Mouse (Mus musculus) midbrain, embryonic 13.5 days (tissue): ENCODE results near the gene Immp2l. TPM values are rescaled to one million over a fixed set of nuclear protein-coding genes. Genes with fewer than 3 reads are reported as not detected.
A peak's percentile ranks its signal among the peaks of the same experiment; 100 is the strongest.

Experiments
- ATAC-seq: fragments of 200-750 bp; cut with Nextera tagmentation; 2 replicates; pipeline ENCODE4 v1.8.0; 2017; ENCODE audit warnings: mild to moderate bottlenecking, moderate TSS enrichment, moderate library complexity
- H3K27ac ChIP-seq: fragments of 300-500 bp; sonication (generic); 2 replicates; pipeline ENCODE4 v1.5.1; 2015; ENCODE audit warnings: inconsistent platforms, mild to moderate bottlenecking, moderate library complexity
- H3K27me3 ChIP-seq: fragments of 300-500 bp; sonication (generic); 2 replicates; pipeline ENCODE4 v1.6.1; 2015; ENCODE audit warnings: mild to moderate bottlenecking, inconsistent platforms
- H3K36me3 ChIP-seq: fragments of 300-500 bp; sonication (generic); 2 replicates; pipeline ENCODE4 v1.6.1; 2015; ENCODE audit warnings: mild to moderate bottlenecking, inconsistent platforms
- H3K4me1 ChIP-seq: fragments of 300-500 bp; sonication (generic); replicated peaks from 2 replicates; pipeline ENCODE4 v1.6.1; 2015; ENCODE audit warnings: inconsistent platforms
- H3K4me2 ChIP-seq: fragments of 300-500 bp; sonication (generic); replicated peaks from 2 replicates; pipeline ENCODE4 v1.6.1; 2015; ENCODE audit warnings: moderate library complexity, mild to moderate bottlenecking, inconsistent platforms
- H3K4me3 ChIP-seq: fragments of 300-500 bp; sonication (generic); replicated peaks from 2 replicates; pipeline ENCODE4 v1.5.1; 2015; ENCODE audit warnings: mild to moderate bottlenecking, inconsistent platforms
- H3K9ac ChIP-seq: fragments of 300-500 bp; sonication (generic); replicated peaks from 2 replicates; pipeline ENCODE4 v1.6.1; 2015; ENCODE audit warnings: mild to moderate bottlenecking, inconsistent platforms
- H3K9me3 ChIP-seq: fragments of 300-500 bp; sonication (generic); 2 replicates; pipeline ENCODE4 v1.6.1; 2016; ENCODE audit warnings: mild to moderate bottlenecking, inconsistent platforms
- WGBS: fragments of 180-500 bp; shearing (Covaris S2); methylation state at CpG from one replicate; pipeline ENCODE4 v1.1.7; 2015; 5-methylcytosine and 5-hydroxymethylcytosine counted together
- polyA plus RNA-seq: library from polyadenylated mRNA; unstranded; fragments of >200 nt; fragmentation: Nextera tagmentation; extraction: Ambion mirVana; gene quantifications from 2 replicates; pipeline ENCODE4 v1.2.1, GENCODE M21; 2015

The Immp2l gene
- polyA plus RNA-seq, 1 experiment from 2014 or later = 5.5 TPM

DNA sequence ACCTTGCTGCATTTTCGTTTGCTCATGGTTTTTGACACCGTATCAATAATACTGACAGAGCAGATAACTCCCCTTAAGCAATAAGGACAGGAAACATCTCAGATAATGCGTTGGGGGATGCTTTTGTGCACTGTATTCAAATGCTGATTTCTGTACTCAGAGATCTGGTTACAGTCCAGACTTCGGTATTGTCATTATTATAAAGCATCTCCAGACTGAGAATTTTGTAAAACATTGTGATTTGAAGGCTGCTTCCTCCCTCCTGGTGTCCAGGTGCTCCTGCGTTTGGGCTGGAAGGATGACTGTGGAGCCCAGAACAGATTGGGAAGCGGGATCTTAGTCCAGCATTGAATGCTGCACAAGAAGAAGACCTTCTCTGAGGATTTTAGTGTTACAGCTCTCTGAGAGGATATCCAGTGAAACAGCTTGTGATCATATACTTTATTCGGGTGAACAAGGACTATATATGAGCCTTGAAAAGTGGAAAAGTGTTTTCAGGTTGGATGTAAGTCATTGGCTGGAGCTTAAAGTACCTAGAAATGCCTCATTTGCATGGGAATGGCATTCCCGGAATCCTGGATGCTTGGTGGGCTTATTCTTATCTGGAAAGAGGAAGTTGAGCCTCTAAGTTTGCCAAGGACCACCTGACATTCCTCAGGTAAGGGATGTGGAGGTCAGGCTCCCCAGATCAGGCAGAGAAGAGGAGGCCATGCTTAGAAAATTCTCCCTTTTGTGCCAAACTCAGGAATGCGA is 28.1 kb upstream of the Immp2l start:
- H3K27ac ChIP-seq = no peak overlapping the region
- no peaks in the 10 kb centered on the region for H3K36me3 ChIP-seq
- no peaks in the 10 kb centered on the region for H3K4me1 ChIP-seq
- H3K27me3 ChIP-seq = no peaks in the 10 kb centered on the region
- no peak overlapping the region for H3K4me3 ChIP-seq
- no peaks in the 10 kb centered on the region for H3K9me3 ChIP-seq
- no peak overlapping the region for H3K4me2 ChIP-seq
- WGBS = 74% methylated on average over 9 of the region's 9 CpGs
- ATAC-seq = no peak
- no peak overlapping the region for H3K9ac ChIP-seq

DNA sequence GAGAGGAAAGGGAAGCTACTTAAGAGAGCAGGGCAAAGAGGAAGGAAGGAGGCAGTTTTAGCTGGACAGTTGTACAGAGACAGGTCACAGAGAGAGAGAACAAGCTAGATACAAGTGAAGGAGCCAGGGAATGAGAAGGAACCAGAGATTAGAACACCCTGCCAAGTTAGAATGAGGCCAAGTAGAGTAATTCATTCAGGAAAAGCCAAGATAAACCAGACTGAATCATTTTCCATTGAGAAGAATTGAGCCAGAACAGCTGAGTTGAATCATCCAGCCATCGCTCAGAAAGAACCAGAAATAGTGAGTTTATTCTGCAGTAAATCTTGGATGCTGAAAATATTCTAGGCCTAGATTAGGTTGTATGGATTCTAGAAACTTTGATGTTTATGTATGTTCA is 1.4 kb upstream of the Immp2l start:
- WGBS = 97% methylated on average over 1 of the region's 1 CpGs
- no peak overlapping the region for H3K9ac ChIP-seq
- H3K4me2 ChIP-seq = no peak overlapping the region
- H3K9me3 ChIP-seq = no peaks in the 10 kb centered on the region
- ATAC-seq = no peak
- H3K27me3 ChIP-seq = no peaks in the 10 kb centered on the region
- peaks cover 8% of the 10 kb centered on the region for H3K4me1 ChIP-seq
- no peaks in the 10 kb centered on the region for H3K36me3 ChIP-seq
- no peak overlapping the region for H3K27ac ChIP-seq
- H3K4me3 ChIP-seq = no peak overlapping the region

DNA sequence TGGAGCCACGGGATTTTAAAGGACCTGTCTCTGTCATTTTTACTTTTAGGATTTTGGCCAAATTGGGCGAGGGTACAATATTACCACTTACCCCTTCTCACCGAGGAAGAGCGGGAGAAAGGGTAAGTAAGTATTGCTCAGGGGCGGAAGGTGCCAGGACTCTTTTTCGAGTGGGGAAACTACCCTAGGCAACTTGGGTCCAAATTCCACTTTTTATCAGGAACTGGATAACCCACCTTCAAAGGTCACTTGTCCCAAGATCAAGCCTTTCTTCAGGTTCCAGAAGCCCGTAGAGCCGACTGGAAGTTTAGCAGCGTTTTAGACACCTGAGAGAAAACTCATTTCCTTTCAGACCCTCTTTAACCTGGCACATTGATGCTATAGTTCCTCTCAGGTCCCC is 622 bp downstream of the Immp2l start:
- H3K4me2 ChIP-seq = peak overlapping the region; percentile 75
- H3K4me1 ChIP-seq = peaks cover 8% of the 10 kb centered on the region
- peak overlapping the region; percentile 72 for H3K4me3 ChIP-seq
- ATAC-seq = no peak
- H3K27ac ChIP-seq = no peak overlapping the region
- no peaks in the 10 kb centered on the region for H3K27me3 ChIP-seq
- peak overlapping the region; percentile 84 for H3K9ac ChIP-seq
- no peaks in the 10 kb centered on the region for H3K9me3 ChIP-seq
- no peaks in the 10 kb centered on the region for H3K36me3 ChIP-seq
- 18% methylated on average over 9 of the region's 9 CpGs for WGBS

DNA sequence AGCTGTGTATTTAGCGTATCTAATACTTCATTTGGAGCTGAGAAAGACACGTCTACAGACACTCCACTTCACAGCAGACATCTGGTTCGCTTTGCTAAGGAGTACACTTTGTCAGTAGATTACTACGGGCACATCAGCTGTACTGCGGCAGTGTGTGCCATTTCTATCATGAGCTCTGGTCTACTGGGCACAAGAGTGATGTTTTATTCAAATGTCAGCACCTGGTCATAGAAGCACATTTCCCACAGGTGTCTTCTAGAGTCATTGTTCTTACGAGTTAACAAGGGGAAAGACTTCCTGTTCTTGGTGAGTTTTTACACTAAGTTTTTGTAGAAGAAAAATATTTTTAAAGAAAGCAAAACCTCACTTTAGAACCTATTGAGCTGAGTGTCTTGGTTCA is 3.6 kb downstream of the Immp2l start:
- WGBS = 89% methylated on average over 6 of the region's 6 CpGs
- peaks cover 8% of the 10 kb centered on the region for H3K4me1 ChIP-seq
- H3K36me3 ChIP-seq = no peaks in the 10 kb centered on the region
- H3K27me3 ChIP-seq = no peaks in the 10 kb centered on the region
- H3K9ac ChIP-seq = no peak overlapping the region
- H3K4me2 ChIP-seq = no peak overlapping the region
- no peak overlapping the region for H3K27ac ChIP-seq
- no peak overlapping the region for H3K4me3 ChIP-seq
- ATAC-seq = no peak
- H3K9me3 ChIP-seq = no peaks in the 10 kb centered on the region

- Histone ChIP-seq H3K36me3 (no peaks in the 10 kb centered on the region), H3K4me2 (no peak overlapping the region), H3K4me3 (no peak overlapping the region), H3K9me3 (no peaks in the 10 kb centered on the region), H3K27ac (no peak overlapping the region), H3K27me3 (no peaks in the 10 kb centered on the region), H3K4me1 (no peaks in the 10 kb centered on the region), H3K9ac (no peak overlapping the region)
- no peak for ATAC-seq
- 98% methylated on average over 2 of the region's 2 CpGs for WGBS
Measured at GRCm38 (mm10) chr12:41031119-41031518, 7.2 kb downstream of the Immp2l start.

- Histone ChIP-seq H3K4me2 (no peak overlapping the region), H3K27ac (no peak overlapping the region), H3K9ac (no peak overlapping the region), H3K4me1 (no peaks in the 10 kb centered on the region), H3K36me3 (no peaks in the 10 kb centered on the region), H3K9me3 (no peaks in the 10 kb centered on the region), H3K4me3 (no peak overlapping the region), H3K27me3 (no peaks in the 10 kb centered on the region)
- ATAC-seq = no peak
- 93% methylated on average over 3 of the region's 3 CpGs for WGBS
Measured at GRCm38 (mm10) chr12:41033196-41033595, 9.3 kb downstream of the Immp2l start.

GRCm38 (mm10) chr12:41039834-41040233 is 15.9 kb downstream of the Immp2l start:
- Histone ChIP-seq H3K4me1 (no peaks in the 10 kb centered on the region), H3K4me3 (no peak overlapping the region), H3K4me2 (no peak overlapping the region), H3K36me3 (no peaks in the 10 kb centered on the region), H3K27ac (no peak overlapping the region), H3K9me3 (no peaks in the 10 kb centered on the region), H3K27me3 (no peaks in the 10 kb centered on the region), H3K9ac (no peak overlapping the region)
- 89% methylated on average over 5 of the region's 5 CpGs for WGBS
- no peak for ATAC-seq

DNA sequence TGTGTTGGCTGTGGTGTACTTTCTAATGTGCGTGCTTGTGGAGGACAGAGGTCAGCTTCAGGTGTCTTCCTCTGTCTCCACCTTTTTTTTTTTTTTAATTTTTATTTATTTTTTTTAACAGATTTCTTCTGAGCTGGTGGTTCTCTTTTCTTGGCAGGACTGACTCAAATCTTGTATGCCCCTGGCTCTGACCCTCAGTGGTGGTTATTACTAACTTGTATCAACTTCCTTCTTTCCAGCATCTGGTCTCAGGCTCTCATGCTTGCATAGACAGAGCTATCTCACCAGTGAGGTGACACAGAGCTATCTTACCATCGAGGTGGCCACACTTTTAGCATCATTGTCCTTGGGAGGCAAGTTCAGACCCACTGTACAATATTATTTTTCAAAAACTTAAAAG is 17.8 kb downstream of the Immp2l start:
- H3K9me3 ChIP-seq = no peaks in the 10 kb centered on the region
- H3K27ac ChIP-seq = no peak overlapping the region
- H3K4me2 ChIP-seq = no peak overlapping the region
- H3K4me3 ChIP-seq = no peak overlapping the region
- WGBS = 90% methylated on average over 2 of the region's 2 CpGs
- no peaks in the 10 kb centered on the region for H3K4me1 ChIP-seq
- no peak overlapping the region for H3K9ac ChIP-seq
- no peaks in the 10 kb centered on the region for H3K27me3 ChIP-seq
- no peaks in the 10 kb centered on the region for H3K36me3 ChIP-seq
- ATAC-seq = no peak

- no peak overlapping the region for H3K9ac ChIP-seq
- H3K4me1 ChIP-seq = no peaks in the 10 kb centered on the region
- H3K4me2 ChIP-seq = no peak overlapping the region
- H3K27ac ChIP-seq = no peak overlapping the region
- H3K9me3 ChIP-seq = no peaks in the 10 kb centered on the region
- H3K36me3 ChIP-seq = no peaks in the 10 kb centered on the region
- no peak for ATAC-seq
- no peaks in the 10 kb centered on the region for H3K27me3 ChIP-seq
- WGBS = 85% methylated on average over 12 of the region's 12 CpGs
- H3K4me3 ChIP-seq = no peak overlapping the region
Measured at GRCm38 (mm10) chr12:41044493-41045132, 20.7 kb downstream of the Immp2l start.

DNA sequence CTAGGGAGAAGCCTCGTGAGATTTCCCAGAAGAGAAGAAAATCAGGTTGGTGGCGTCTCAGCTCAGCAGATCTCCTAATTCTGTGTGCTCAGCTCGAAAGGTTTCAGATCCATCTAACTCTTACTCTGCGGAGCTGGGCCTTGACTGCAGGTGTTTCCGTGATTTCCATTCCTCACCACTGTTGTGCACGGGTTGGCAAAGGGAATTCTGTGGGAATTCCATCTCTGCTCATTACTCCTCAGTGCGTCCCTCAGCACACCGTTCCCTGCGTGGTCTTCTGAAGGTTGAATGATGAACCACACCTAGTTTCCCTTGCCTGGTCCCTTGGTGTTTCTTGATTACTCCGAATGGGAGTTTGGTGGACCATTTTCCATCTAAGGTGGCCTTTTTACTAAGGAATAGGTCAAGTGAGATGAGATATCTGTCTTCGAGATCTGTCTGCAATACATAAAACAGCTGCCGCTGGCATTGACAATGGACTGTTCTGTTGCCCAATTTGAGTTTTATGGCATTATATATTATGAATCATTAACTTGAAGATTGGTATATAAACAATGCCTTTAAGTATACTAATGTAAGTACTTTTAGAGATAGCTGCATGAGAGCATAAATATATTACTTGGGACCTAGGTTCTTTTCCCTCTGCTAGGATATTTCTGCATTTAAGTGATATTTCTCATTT is 23.3 kb downstream of the Immp2l start:
- no peak for ATAC-seq
- Histone ChIP-seq H3K4me1 (no peaks in the 10 kb centered on the region), H3K4me2 (no peak overlapping the region), H3K4me3 (no peak overlapping the region), H3K36me3 (no peaks in the 10 kb centered on the region), H3K27me3 (no peaks in the 10 kb centered on the region), H3K9ac (no peak overlapping the region), H3K9me3 (no peaks in the 10 kb centered on the region), H3K27ac (no peak overlapping the region)
- 93% methylated on average over 12 of the region's 12 CpGs for WGBS

GRCm38 (mm10) chr12:41050945-41051344 is 27.1 kb downstream of the Immp2l start:
- Histone ChIP-seq H3K9me3 (no peaks in the 10 kb centered on the region), H3K27ac (no peak overlapping the region), H3K4me3 (no peak overlapping the region), H3K9ac (no peak overlapping the region), H3K27me3 (no peaks in the 10 kb centered on the region), H3K4me1 (no peaks in the 10 kb centered on the region), H3K36me3 (no peaks in the 10 kb centered on the region), H3K4me2 (no peak overlapping the region)
- no peak for ATAC-seq
- 81% methylated on average over 5 of the region's 5 CpGs for WGBS

DNA sequence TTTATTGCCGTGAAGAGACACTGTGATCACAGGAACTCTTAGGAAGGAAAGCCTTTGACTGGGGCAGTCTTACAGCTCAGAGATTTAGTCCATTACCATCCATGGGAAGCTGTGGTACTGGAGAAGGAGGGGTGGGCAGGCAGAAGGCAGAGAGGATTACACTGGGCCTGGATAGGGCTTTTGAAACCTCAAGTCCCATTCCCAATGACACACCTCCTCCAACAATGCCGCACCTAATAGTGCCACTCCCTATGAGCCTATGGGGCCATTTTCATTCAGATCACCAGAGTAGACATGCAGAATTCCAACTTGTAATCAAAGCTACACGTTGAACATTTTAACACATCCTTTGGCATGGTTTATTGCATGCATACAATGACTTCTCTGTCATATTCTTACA is 29.0 kb downstream of the Immp2l start:
- H3K4me1 ChIP-seq = no peaks in the 10 kb centered on the region
- no peak overlapping the region for H3K27ac ChIP-seq
- no peak for ATAC-seq
- H3K36me3 ChIP-seq = no peaks in the 10 kb centered on the region
- H3K4me2 ChIP-seq = no peak overlapping the region
- no peak overlapping the region for H3K9ac ChIP-seq
- WGBS = 86% methylated on average over 3 of the region's 3 CpGs
- H3K9me3 ChIP-seq = no peaks in the 10 kb centered on the region
- no peak overlapping the region for H3K4me3 ChIP-seq
- no peaks in the 10 kb centered on the region for H3K27me3 ChIP-seq
